Mouse (Mus musculus) liver, embryonic 13.5 days (tissue): ENCODE results near the gene Kmt2e. TPM values are rescaled to one million over a fixed set of nuclear protein-coding genes. Genes with fewer than 3 reads are reported as not detected.
"Not testable (repeated sequence)": the region's sequence is repeated elsewhere in the genome, so short reads cannot be mapped to it uniquely, and the experiment has no call there.

Experiments
- ATAC-seq: fragments of 200-750 bp; cut with Nextera tagmentation; 2 replicates; pipeline ENCODE4 v1.8.0; 2017; ENCODE audit warnings: low read depth, mild to moderate bottlenecking, moderate number of reproducible peaks, moderate library complexity
- DNase-seq: peaks from one replicate; pipeline ENCODE4 v3.0.0; 2022
- H3K27ac ChIP-seq: fragments of 300-500 bp; sonication (generic); 2 replicates; pipeline ENCODE4 v1.5.1; 2015; ENCODE audit warnings: moderate library complexity, mild to moderate bottlenecking, inconsistent platforms
- H3K27me3 ChIP-seq: fragments of 300-500 bp; sonication (generic); 2 replicates; pipeline ENCODE4 v1.6.1; 2015; ENCODE audit warnings: mild to moderate bottlenecking, inconsistent platforms
- H3K36me3 ChIP-seq: fragments of 300-500 bp; sonication (generic); 2 replicates; pipeline ENCODE4 v1.6.1; 2015; ENCODE audit warnings: mild to moderate bottlenecking, inconsistent platforms
- H3K4me1 ChIP-seq: fragments of 300-500 bp; sonication (generic); replicated peaks from 2 replicates; pipeline ENCODE4 v1.6.1; 2015; ENCODE audit warnings: inconsistent platforms
- H3K4me2 ChIP-seq: fragments of 300-500 bp; sonication (generic); 2 replicates; pipeline ENCODE4 v1.6.1; 2015; ENCODE audit warnings: inconsistent platforms, mild to moderate bottlenecking, moderate library complexity
- H3K4me3 ChIP-seq: fragments of 300-500 bp; sonication (generic); replicated peaks from 2 replicates; pipeline ENCODE4 v1.5.1; 2015; ENCODE audit warnings: mild to moderate bottlenecking, inconsistent platforms
- H3K9ac ChIP-seq: fragments of 300-500 bp; sonication (generic); 2 replicates; pipeline ENCODE4 v1.6.1; 2015; ENCODE audit warnings: mild to moderate bottlenecking, inconsistent platforms
- H3K9me3 ChIP-seq: fragments of 300-500 bp; sonication (generic); replicated peaks from 2 replicates; pipeline ENCODE4 v1.6.1; 2016; ENCODE audit warnings: inconsistent platforms
- WGBS: fragments of 180-500 bp; shearing (Covaris S2); methylation state at CpG from one replicate; pipeline ENCODE4 v1.1.7; 2015; ENCODE audit not compliant: insufficient replicate concordance; 5-methylcytosine and 5-hydroxymethylcytosine counted together
- polyA plus RNA-seq: library from polyadenylated mRNA; unstranded; fragments of >200 nt; fragmentation: Nextera tagmentation; extraction: Ambion mirVana; gene quantifications from 2 replicates; pipeline ENCODE4 v1.2.1, GENCODE M21; 2015

Kmt2e gene
- polyA plus RNA-seq, 1 experiment from 2014 or later: 37.1 TPM

DNA sequence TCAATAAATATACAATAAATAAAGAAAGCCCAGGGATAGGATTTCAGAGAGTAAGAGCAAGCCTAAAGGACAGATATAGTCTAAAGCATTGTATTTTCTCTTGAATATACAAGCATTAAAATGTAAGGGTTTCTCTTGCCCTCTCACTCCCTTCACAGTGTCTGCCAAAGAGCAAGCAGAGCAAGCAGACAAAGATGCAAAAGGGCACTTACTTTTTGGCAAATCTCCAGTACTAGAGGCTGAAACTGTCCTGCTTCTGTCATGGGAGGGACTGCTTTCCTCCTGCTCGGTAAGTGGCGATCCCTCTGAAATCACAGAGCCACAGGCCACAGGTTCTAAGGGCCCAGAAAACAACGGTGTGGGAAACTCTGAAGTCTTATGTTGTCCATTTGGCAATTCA lies 89.7 kb downstream of the Kmt2e start:
- WGBS: 73% methylated on average over 3 of the region's 3 CpGs
- Histone ChIP-seq H3K4me1 (peaks cover 4% of the 10 kb centered on the region; the same call in 1 of the 2 replicates), H3K9ac (no peak overlapping the region), H3K4me3 (no peak overlapping the region), H3K9me3 (no peaks in the 10 kb centered on the region), H3K27ac (no peak overlapping the region), H3K27me3 (no peaks in the 10 kb centered on the region), H3K4me2 (no peak overlapping the region), H3K36me3 (peaks cover 11% of the 10 kb centered on the region; the same call in 1 of the 2 replicates)
- DNase-seq: no peak
- no peak for ATAC-seq

DNA sequence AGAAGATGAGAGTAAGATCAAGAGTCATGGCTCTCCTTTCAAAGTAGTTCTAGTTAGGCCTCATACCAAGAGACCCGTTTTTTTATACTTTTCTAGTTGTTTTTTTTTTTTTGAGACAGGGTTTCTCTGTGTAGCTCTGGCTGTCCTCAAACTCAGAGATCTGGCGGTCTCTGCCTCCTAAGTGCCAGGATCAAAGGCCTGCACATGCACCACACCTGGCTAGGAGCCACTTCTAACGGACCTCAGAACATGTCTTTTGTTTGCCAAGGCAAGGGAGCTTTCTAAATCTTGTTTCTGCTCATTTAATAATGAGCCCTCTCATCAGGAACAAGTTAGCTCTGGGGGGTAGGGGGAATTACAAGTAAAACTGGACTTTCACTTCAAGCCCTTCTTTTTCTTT lies 90.4 kb downstream of the Kmt2e start:
- DNase-seq (no peak), ATAC-seq (no peak)
- Histone ChIP-seq H3K36me3 (peaks cover 11% of the 10 kb centered on the region; the same call in 1 of the 2 replicates), H3K9me3 (no peaks in the 10 kb centered on the region), H3K4me1 (no peaks in the 10 kb centered on the region; the same call in 1 of the 2 replicates), H3K4me2 (no peak overlapping the region), H3K27ac (no peak overlapping the region), H3K4me3 (no peak overlapping the region), H3K9ac (no peak overlapping the region), H3K27me3 (no peaks in the 10 kb centered on the region)
- 64% methylated on average over 3 of the region's 3 CpGs for WGBS

DNA sequence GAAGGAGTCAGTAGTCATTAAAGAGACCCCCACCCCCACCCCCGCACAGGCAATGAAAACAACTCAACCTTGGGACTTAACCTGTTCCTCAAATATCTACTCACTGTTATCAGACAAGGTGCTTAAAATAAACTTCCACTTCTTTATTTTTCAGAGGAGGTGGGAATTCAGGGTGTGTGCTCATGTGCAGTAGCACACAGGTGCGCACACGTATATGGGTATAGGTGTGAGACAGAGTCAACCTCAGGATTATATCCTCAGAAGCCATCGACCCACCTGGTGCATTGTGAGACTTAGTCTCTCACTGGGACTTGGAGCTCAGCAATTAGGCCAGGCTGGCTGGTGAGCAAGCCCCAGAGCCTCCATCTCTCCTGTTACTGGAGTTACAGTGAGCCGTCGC lies 96.9 kb downstream of the Kmt2e start:
- DNase-seq (no peak), ATAC-seq (no peak)
- no peaks in the 10 kb centered on the region for H3K27me3 ChIP-seq
- no peak overlapping the region for H3K27ac ChIP-seq
- H3K9ac ChIP-seq: no peak overlapping the region
- no peak overlapping the region for H3K4me2 ChIP-seq
- H3K9me3 ChIP-seq: no peaks in the 10 kb centered on the region
- H3K4me3 ChIP-seq: no peak overlapping the region
- WGBS: 82% methylated on average over 6 of the region's 6 CpGs
- no peaks in the 10 kb centered on the region for H3K36me3 ChIP-seq
- H3K4me1 ChIP-seq: no peaks in the 10 kb centered on the region; the same call in 1 of the 2 replicates

DNA sequence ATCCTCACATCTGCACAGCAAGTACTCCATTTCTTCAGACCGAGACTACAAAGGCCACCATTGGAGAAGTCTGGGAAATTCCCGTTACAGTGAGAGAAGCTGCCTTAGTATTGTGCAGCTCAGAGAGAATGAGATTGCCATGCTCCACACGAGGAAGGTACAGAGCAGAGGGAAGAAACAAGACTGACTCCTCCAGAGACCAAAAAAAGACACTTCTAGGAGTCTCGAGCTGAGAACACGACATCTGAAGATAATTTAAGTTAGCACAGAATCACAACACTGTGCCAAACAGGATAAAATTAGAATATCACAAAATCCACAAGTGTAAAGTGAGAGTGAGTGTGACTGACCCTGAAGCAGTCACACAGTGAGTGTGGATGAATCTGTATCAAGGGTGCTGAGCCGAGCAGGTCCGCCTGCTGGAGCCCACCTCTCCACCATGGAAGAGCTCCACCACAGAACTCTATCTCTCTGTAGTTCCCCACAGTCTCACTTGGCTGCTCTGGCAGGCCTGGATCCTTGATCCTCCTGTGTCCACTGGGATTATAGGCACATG lies 97.4 kb downstream of the Kmt2e start:
- DNase-seq (no peak), ATAC-seq (no peak)
- no peak overlapping the region for H3K4me2 ChIP-seq
- no peaks in the 10 kb centered on the region for H3K27me3 ChIP-seq
- no peak overlapping the region for H3K9ac ChIP-seq
- H3K9me3 ChIP-seq: no peaks in the 10 kb centered on the region
- no peaks in the 10 kb centered on the region; the same call in 1 of the 2 replicates for H3K4me1 ChIP-seq
- no peak overlapping the region for H3K4me3 ChIP-seq
- H3K27ac ChIP-seq: no peak overlapping the region
- H3K36me3 ChIP-seq: no peaks in the 10 kb centered on the region
- 74% methylated on average over 7 of the region's 7 CpGs for WGBS

DNA sequence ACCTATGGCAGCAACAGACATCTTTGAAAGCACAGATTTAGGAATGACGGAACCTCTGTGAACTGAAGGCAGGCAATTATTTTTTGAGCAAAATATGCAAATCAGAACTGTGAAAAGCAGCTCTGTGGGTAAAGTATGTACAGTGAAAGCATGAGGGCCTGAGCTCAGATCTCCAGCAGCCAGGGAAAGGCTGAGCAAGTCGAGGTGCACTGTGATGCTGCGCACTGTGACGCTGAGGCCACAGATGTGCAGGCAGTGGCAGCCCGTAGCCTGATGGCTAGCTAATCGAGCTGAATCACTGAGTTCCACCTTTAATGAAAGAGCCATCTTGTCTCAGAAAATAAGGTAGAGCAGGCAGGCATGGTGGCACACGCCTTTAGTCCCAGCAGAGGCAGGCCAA lies 101.5 kb downstream of the Kmt2e start:
- Histone ChIP-seq H3K36me3 (0 out of 2 replicates have a peak, but pooled peaks cover 9% of the 10 kb centered on the region), H3K4me3 (no peak overlapping the region), H3K9ac (no peak overlapping the region), H3K4me2 (no peak overlapping the region), H3K27me3 (no peaks in the 10 kb centered on the region), H3K4me1 (no peaks in the 10 kb centered on the region), H3K9me3 (no peaks in the 10 kb centered on the region), H3K27ac (no peak overlapping the region)
- no peak for DNase-seq
- WGBS: 80% methylated on average over 7 of the region's 7 CpGs
- no peak for ATAC-seq

DNA sequence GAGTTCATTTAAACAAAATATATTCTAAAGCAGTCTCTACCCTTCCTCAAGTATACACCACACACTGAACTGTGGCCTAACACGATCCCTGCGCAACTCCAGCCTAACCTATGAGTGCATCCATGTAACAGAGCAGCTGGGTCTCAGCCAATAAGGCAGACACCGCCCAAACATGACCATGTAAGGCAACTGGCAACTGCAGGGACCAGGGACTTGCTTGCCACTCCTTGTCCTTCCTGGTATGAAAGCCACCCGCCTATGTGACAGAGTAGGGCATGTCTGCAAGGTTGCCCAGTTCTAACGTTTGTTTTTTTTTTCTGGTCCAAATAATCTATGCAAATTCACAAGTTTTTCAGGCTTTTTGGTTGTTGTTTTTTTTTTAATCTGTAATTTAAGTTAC lies 117.4 kb downstream of the Kmt2e start:
- WGBS: 67% methylated on average over 5 of the region's 5 CpGs
- no peak overlapping the region for H3K27ac ChIP-seq
- ATAC-seq: no peak
- H3K9ac ChIP-seq: no peak overlapping the region
- no peak for DNase-seq
- peaks cover 16% of the 10 kb centered on the region for H3K4me1 ChIP-seq
- H3K9me3 ChIP-seq: no peaks in the 10 kb centered on the region
- H3K4me3 ChIP-seq: no peak overlapping the region
- no peak overlapping the region for H3K4me2 ChIP-seq
- H3K36me3 ChIP-seq: no peaks in the 10 kb centered on the region
- no peaks in the 10 kb centered on the region for H3K27me3 ChIP-seq

DNA sequence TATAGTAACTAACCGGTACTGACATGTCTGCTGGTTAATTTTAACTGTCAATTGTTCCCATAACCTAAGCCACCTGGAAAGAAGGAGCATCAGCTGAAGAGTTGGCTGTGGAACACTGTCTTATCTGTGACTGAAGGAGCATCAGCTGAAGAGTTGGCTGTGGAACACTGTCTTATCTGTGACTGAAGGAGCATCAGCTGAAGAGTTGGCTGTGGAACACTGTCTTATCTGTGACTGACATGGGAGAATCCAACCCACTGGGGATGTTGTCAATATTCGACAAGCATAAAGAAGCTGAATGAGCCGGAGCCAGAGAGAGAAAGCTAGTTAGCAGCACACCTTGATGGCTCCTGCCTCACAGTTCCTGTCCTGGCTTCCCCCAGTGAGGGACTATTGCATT lies 119.1 kb downstream of the Kmt2e start:
- H3K4me2 ChIP-seq, H3K36me3 ChIP-seq, H3K4me3 ChIP-seq, H3K27ac ChIP-seq, H3K27me3 ChIP-seq, DNase-seq, H3K9ac ChIP-seq, H3K9me3 ChIP-seq: not testable (repeated sequence)
- 35% methylated on average over 3 of the region's 3 CpGs for WGBS
- peak; percentile 88 for ATAC-seq
- peaks cover 16% of the 10 kb centered on the region for H3K4me1 ChIP-seq
